ENCODE assay signal across 19 mouse cellular contexts in genomic region chr1:168478829-168479228, GRCm38 (mm10). TPM values are rescaled to one million over a fixed set of nuclear protein-coding genes. Genes with fewer than 3 reads are reported as not detected.
DNase-seq lines count a peak whose midpoint lies in the region; ATAC-seq and TF ChIP-seq lines count a peak whose summit lies in the region.
"Had no signal": no experiment of that assay in that cellular context is flagged by ENCODE, and none has a peak within 500 bp of the region (broad histone marks: within the 10 kb centered on the region; RNA-seq: fewer than 3 reads in every experiment).

No protein-coding gene starts in this region.

- peak; percentile 40; the same call in 1 of the 2 replicates for TF ChIP-seq CTCF in kidney, postnatal 0 days (IDR thresholded peaks at IDR 0.05; ENCODE audit: low read depth)

- no peak overlapping the region for H3K9ac ChIP-seq in kidney, postnatal 0 days (ENCODE audit: low read depth, low read length)
- H3K9ac ChIP-seq in kidney, embryonic 14.5 days (ENCODE audit: low read depth, low read length): no peak overlapping the region
- H3K9ac ChIP-seq: embryonic facial prominence, embryonic 15.5 days; heart, embryonic 13.5 days; hindbrain, embryonic 15.5 days; intestine, embryonic 15.5 days; midbrain, embryonic 15.5 days had no signal

- H3K4me2 ChIP-seq in kidney, postnatal 0 days (ENCODE audit: low read length): no peak overlapping the region
- H3K4me2 ChIP-seq in kidney, embryonic 14.5 days (replicated peaks; ENCODE audit: low read depth, low read length): no peak overlapping the region
- H3K4me2 ChIP-seq: embryonic facial prominence, embryonic 15.5 days; heart, embryonic 13.5 days; hindbrain, embryonic 15.5 days; intestine, embryonic 15.5 days; midbrain, embryonic 15.5 days had no signal

- peak; percentile 10 for DNase-seq in kidney, postnatal 0 days (ENCODE audit: low spot score)
- DNase-seq in lung, postnatal 25 days (ENCODE audit: low spot score): peak; percentile 16
- DNase-seq in lung, postnatal 10 days: no peak
- no peak for DNase-seq in embryo, embryonic 10 days (ENCODE audit: low spot score)
- DNase-seq in ovary, postnatal 10 days (ENCODE audit: low spot score): no peak
- DNase-seq: adrenal gland, postnatal 10 days; cerebellum, adult 9-11 months; embryo, embryonic 11 days; heart, adult 11 months; thymus, postnatal 36 days had no signal

- WGBS in kidney, postnatal 0 days: 62% methylated on average over 2 of the region's 2 CpGs
- WGBS in kidney, embryonic 14.5 days: 67% methylated on average over 2 of the region's 2 CpGs

- no peak for ATAC-seq in kidney, postnatal 0 days (replicated peaks; ENCODE audit: low FRiP score, low read depth)
- ATAC-seq in kidney, embryonic 14.5 days (ENCODE audit: low FRiP score, low TSS enrichment): no peak
- peak; percentile 94 for ATAC-seq in common myeloid progenitor, adult 5-6 weeks (replicated peaks; ENCODE audit: low read depth, poor library complexity, severe bottlenecking)
- peak; percentile 67 for ATAC-seq in megakaryocyte-erythroid progenitor cell, adult 5-6 weeks (replicated peaks; ENCODE audit: low FRiP score, low TSS enrichment, poor library complexity, severe bottlenecking)
- ATAC-seq: intestine, embryonic 15.5 days; midbrain, embryonic 15.5 days had no signal

- no peak overlapping the region for H3K4me3 ChIP-seq in kidney, postnatal 0 days (replicated peaks; ENCODE audit: low read depth, low read length)
- no peak overlapping the region for H3K4me3 ChIP-seq in kidney, embryonic 14.5 days (ENCODE audit: low read length)
- H3K4me3 ChIP-seq: embryonic facial prominence, embryonic 15.5 days; heart, embryonic 13.5 days; hindbrain, embryonic 15.5 days; intestine, embryonic 15.5 days; limb, embryonic 10.5 days; midbrain, embryonic 15.5 days had no signal

- no peak overlapping the region for H3K27ac ChIP-seq in kidney, postnatal 0 days
- H3K27ac ChIP-seq in kidney, embryonic 14.5 days (ENCODE audit: low read depth, low read length): no peak overlapping the region
- H3K27ac ChIP-seq: embryonic facial prominence, embryonic 15.5 days; heart, embryonic 13.5 days; hindbrain, embryonic 15.5 days; intestine, embryonic 15.5 days; limb, embryonic 10.5 days; midbrain, embryonic 15.5 days had no signal

- no peaks in the 10 kb centered on the region for H3K4me1 ChIP-seq in kidney, postnatal 0 days (replicated peaks; ENCODE audit: insufficient read depth, low read length)
- H3K4me1 ChIP-seq in kidney, embryonic 14.5 days (ENCODE audit: control insufficient read depth, insufficient read depth, low read length): peaks cover 5% of the 10 kb centered on the region; the same call in 1 of the 2 replicates

- no peaks in the 10 kb centered on the region for H3K36me3 ChIP-seq in kidney, postnatal 0 days (ENCODE audit: insufficient read depth, low read length)
- H3K36me3 ChIP-seq in kidney, embryonic 14.5 days (ENCODE audit: control insufficient read depth, insufficient read depth, low read length): no peaks in the 10 kb centered on the region
- H3K36me3 ChIP-seq: embryonic facial prominence, embryonic 15.5 days; heart, embryonic 13.5 days; hindbrain, embryonic 15.5 days; intestine, embryonic 15.5 days; limb, embryonic 10.5 days; midbrain, embryonic 15.5 days had no signal

- H3K9me3 ChIP-seq in kidney, postnatal 0 days (replicated peaks; ENCODE audit: low read length): no peaks in the 10 kb centered on the region
- no peaks in the 10 kb centered on the region for H3K9me3 ChIP-seq in kidney, embryonic 14.5 days (ENCODE audit: control insufficient read depth, low read length)
- H3K9me3 ChIP-seq: embryonic facial prominence, embryonic 15.5 days; heart, embryonic 13.5 days; hindbrain, embryonic 15.5 days; intestine, embryonic 15.5 days; limb, embryonic 10.5 days; midbrain, embryonic 15.5 days had no signal

- H3K27me3 ChIP-seq in kidney, postnatal 0 days (ENCODE audit: insufficient read depth, low read length): no peaks in the 10 kb centered on the region
- H3K27me3 ChIP-seq in kidney, embryonic 14.5 days (ENCODE audit: control insufficient read depth, insufficient read depth, low read length): no peaks in the 10 kb centered on the region
- H3K27me3 ChIP-seq: embryonic facial prominence, embryonic 15.5 days; heart, embryonic 13.5 days; hindbrain, embryonic 15.5 days; intestine, embryonic 15.5 days; midbrain, embryonic 15.5 days had no signal

RNA-seq across cellular contexts. Expression of gene Pbx1, which starts 46.8 kb away (rescaled TPM):
- 55.7 and 59.4 TPM in 2 replicates for polyA plus RNA-seq in kidney, postnatal 0 days (2015; fragmentation: Nextera tagmentation; extraction: Ambion mirVana)
- 107 and 120 TPM in 2 replicates for polyA plus RNA-seq in kidney, embryonic 14.5 days (2014; fragmentation: Nextera tagmentation; extraction: Ambion mirVana)
- total RNA-seq in common myeloid progenitor, adult 5-6 weeks (2017): 45.1 and 54.5 TPM in 2 replicates
- total RNA-seq in megakaryocyte-erythroid progenitor cell, adult 5-6 weeks (2014; fragmentation: Nextera tagmentation): 6.9 and 22.2 TPM in 2 replicates
- total RNA-seq in megakaryocyte-erythroid progenitor cell, adult 5-6 weeks (2017): 11.0 and 24.8 TPM in 2 replicates

Comparison
In these comparisons a context has a peak if more than half of its experiments do, and no peak if none do; other contexts are left out.
1. DNase-seq: peak in kidney, postnatal 0 days (single experiment) and lung, postnatal 25 days (single experiment); none in lung, postnatal 10 days (single experiment), embryo, embryonic 10 days (single experiment) and ovary, postnatal 10 days (single experiment).
2. ATAC-seq: peak in common myeloid progenitor, adult 5-6 weeks (single experiment) and megakaryocyte-erythroid progenitor cell, adult 5-6 weeks (single experiment); none in kidney, postnatal 0 days (single experiment) and kidney, embryonic 14.5 days (single experiment).